Mouse (Mus musculus) intestine, embryonic 14.5 days (tissue): ENCODE data around the gene 2210011C24Rik. TPM values are rescaled to one million over a fixed set of nuclear protein-coding genes. Genes with fewer than 3 reads are reported as not detected.
A peak's percentile ranks its signal among the peaks of the same experiment; 100 is the strongest.

Experiments used
- ATAC-seq: fragments of 200-750 bp; cut with Nextera tagmentation; replicated peaks from 2 replicates; pipeline ENCODE4 v1.8.0; 2017; ENCODE audit warnings: low read depth, moderate number of reproducible peaks, moderate TSS enrichment, moderate library complexity; ENCODE audit not compliant: low FRiP score, low TSS enrichment
- DNase-seq: peaks from one replicate; pipeline ENCODE4 v3.0.0-alpha.2; 2018; ENCODE audit warnings: low spot score
- H3K27ac ChIP-seq: fragments of 300-500 bp; sonication (generic); 2 replicates; pipeline ENCODE4 v1.5.1; 2014; ENCODE audit warnings: low read depth, mild to moderate bottlenecking, control low read depth
- H3K27me3 ChIP-seq: fragments of 300-500 bp; sonication (generic); replicated peaks from 2 replicates; pipeline ENCODE4 v1.6.1; 2014; ENCODE audit warnings: low read length, control low read depth; ENCODE audit not compliant: control insufficient read depth, insufficient read depth
- H3K36me3 ChIP-seq: fragments of 300-500 bp; sonication (generic); 2 replicates; pipeline ENCODE4 v1.6.1; 2014; ENCODE audit warnings: low read length, control low read depth; ENCODE audit not compliant: control insufficient read depth, insufficient read depth
- H3K4me1 ChIP-seq: fragments of 300-500 bp; sonication (generic); replicated peaks from 2 replicates; pipeline ENCODE4 v1.6.1; 2014; ENCODE audit warnings: low read length, control low read depth, mixed read lengths; ENCODE audit not compliant: control insufficient read depth, insufficient read depth
- H3K4me2 ChIP-seq: fragments of 300-500 bp; sonication (generic); 2 replicates; pipeline ENCODE4 v1.6.1; 2014; ENCODE audit warnings: low read length
- H3K4me3 ChIP-seq: fragments of 300-500 bp; sonication (generic); 2 replicates; pipeline ENCODE4 v1.5.1; 2014; ENCODE audit warnings: low read depth, low read length, control low read depth, mixed read lengths
- H3K9ac ChIP-seq: fragments of 300-500 bp; sonication (generic); 2 replicates; pipeline ENCODE4 v1.6.1; 2014; ENCODE audit warnings: mild to moderate bottlenecking, low read length
- H3K9me3 ChIP-seq: fragments of 300-500 bp; sonication (generic); 2 replicates; pipeline ENCODE4 v1.6.1; 2016; ENCODE audit warnings: low read length, control low read depth; ENCODE audit not compliant: control insufficient read depth
- WGBS: fragments of 180-500 bp; shearing (Covaris S2); extraction: QIAGEN DNeasy Blood & Tissue Kit; methylation state at CpG from one replicate; pipeline ENCODE4 v1.1.7; 2014; 5-methylcytosine and 5-hydroxymethylcytosine counted together
- microRNA counts: library from miRNA; unstranded; fragments of <30 nt; microRNA quantifications from one replicate; lab custom pipeline; 2016
- microRNA-seq: library from miRNA; unstranded; fragments of <30 nt; microRNA quantifications from one replicate; pipeline ENCODE4, GENCODE M21; 2016
- polyA plus RNA-seq: library from polyadenylated mRNA; unstranded; fragments of >200 nt; fragmentation: Nextera tagmentation; extraction: Ambion mirVana; gene quantifications from 2 replicates; pipeline ENCODE4 v1.2.1, GENCODE M21; 2014

2210011C24Rik gene
- polyA plus RNA-seq, 1 experiment from 2014 or later = 1.6 TPM

DNA sequence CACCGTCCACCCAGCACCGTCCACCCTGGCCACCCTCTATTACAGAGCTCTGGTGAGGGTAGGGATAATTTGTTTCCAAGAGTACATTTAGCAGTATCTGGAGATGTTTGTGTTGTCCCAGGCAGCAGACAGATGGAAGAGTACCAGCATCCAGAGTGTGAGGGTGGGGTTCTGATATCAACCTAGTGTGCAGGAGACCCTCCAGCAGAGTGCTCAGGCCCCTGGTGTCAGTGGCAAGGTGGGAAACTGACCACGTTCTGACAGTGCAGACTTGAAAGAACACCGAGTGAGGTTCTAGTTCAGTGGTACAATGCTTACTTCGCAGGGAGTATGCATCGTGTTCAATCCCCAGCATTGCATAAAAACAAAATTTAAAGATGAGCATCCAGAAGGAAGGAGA is 40.3 kb downstream of the 2210011C24Rik start:
- WGBS = 80% methylated on average over 6 of the region's 6 CpGs
- no peak overlapping the region for H3K9ac ChIP-seq

DNA sequence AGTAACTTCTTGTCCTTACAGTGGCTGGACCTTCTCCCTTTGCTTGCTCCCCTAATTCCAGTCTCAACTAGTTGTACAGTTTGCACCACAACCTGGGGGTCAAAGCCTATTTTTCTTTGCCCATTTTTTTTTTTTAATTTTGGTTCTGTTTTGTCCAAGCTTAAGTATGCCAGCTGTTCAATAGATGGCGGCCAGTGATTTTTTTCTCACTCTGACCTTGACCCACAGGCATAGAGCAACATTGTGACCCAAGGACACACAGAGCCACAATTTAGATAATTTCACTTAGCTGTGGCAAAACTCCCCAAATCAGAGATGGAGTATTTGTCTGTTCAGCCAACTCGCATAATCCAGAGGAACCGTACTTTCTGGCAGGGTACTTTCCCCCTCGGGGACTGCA is 40.9 kb downstream of the 2210011C24Rik start:
- Histone ChIP-seq H3K27me3 (no peaks in the 10 kb centered on the region), H3K9me3 (no peaks in the 10 kb centered on the region), H3K27ac (no peak overlapping the region), H3K36me3 (peaks cover 32% of the 10 kb centered on the region), H3K9ac (no peak overlapping the region), H3K4me2 (no peak overlapping the region), H3K4me3 (no peak overlapping the region), H3K4me1 (peaks cover 14% of the 10 kb centered on the region)
- no peak for ATAC-seq
- 84% methylated on average over 4 of the region's 4 CpGs for WGBS
- DNase-seq = no peak

More for the DNA sequence above, 40.3 kb downstream of the 2210011C24Rik start:
- Histone ChIP-seq H3K36me3 (peaks cover 29% of the 10 kb centered on the region), H3K4me1 (peaks cover 15% of the 10 kb centered on the region), H3K4me2 (peak overlapping the region; percentile 80), H3K9me3 (no peaks in the 10 kb centered on the region), H3K4me3 (peak overlapping the region; percentile 87), H3K27ac (no peak overlapping the region), H3K27me3 (no peaks in the 10 kb centered on the region)
- DNase-seq = no peak
- no peak for ATAC-seq

DNA sequence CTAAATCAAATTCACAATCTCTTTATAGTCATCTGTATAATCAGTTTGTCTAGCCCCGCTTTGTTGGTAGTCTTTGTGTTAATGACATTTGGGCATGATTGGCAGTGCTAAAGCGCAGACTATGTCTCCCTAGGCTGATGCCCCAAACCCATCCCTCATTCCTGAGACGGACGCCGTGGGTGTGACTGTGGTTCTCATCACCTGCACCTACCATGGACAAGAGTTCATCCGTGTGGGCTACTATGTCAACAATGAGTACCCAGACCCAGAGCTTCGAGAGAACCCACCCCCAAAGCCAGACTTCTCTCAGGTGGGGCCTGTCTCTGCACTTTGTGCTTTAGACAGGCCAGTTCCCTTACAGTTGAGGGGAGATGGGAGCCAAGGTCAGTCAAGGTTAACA is 44.3 kb downstream of the 2210011C24Rik start:
- no peak for ATAC-seq
- Histone ChIP-seq H3K9me3 (no peaks in the 10 kb centered on the region), H3K36me3 (peaks cover 40% of the 10 kb centered on the region), H3K4me3 (no peak overlapping the region), H3K9ac (no peak overlapping the region), H3K4me1 (0 out of 2 replicates have a peak, but pooled peaks cover 4% of the 10 kb centered on the region), H3K4me2 (no peak overlapping the region), H3K27ac (no peak overlapping the region), H3K27me3 (no peaks in the 10 kb centered on the region)
- no peak for DNase-seq
- 87% methylated on average over 7 of the region's 7 CpGs for WGBS

DNA sequence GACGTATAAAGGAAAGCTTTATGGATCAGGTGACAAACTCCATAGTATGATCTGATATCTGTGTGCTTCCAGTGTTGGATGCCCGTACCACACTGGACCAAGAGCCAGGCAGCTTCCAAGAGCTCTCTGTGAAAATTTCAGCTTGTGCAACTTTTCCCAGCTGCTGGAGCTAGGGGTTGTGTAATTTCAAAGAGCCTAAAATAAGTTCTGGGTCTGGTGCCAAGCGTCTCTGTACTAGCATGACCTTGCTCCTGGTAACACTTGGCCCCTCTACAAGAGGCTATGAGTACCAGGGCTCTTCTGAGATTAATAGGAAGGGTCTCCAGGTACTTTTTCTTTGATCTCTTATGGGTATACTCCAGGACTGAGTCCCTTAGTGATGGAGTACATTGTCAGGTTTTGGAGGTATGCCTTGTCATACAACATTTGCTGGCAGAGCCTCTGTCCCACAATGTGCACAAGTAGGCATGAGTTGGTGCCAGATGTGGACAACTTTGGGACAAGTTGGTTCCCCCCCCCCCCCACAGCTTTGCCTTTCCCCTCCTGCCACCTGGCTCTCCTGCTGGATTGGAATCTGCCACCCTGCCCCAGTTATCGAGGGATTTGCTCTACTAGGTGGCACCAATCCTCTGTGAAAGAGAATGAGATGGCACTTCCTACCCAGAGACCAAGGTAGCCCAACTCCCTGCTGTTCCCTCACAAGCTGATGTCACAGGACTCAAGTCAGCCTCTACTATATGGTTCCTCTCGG is 47.8 kb downstream of the 2210011C24Rik start:
- H3K27ac ChIP-seq = no peak overlapping the region
- no peaks in the 10 kb centered on the region for H3K9me3 ChIP-seq
- H3K4me2 ChIP-seq = no peak overlapping the region
- no peaks in the 10 kb centered on the region for H3K27me3 ChIP-seq
- no peaks in the 10 kb centered on the region for H3K4me1 ChIP-seq
- no peak overlapping the region for H3K4me3 ChIP-seq
- no peak for ATAC-seq
- no peak for DNase-seq
- 89% methylated on average over 5 of the region's 5 CpGs for WGBS
- H3K9ac ChIP-seq = no peak overlapping the region
- peaks cover 32% of the 10 kb centered on the region for H3K36me3 ChIP-seq

MicroRNAs encoded within 50 kb of the gene (microRNA counts, 519-probe panel; counts per million panel counts)
- not detected for microRNA mmu-miR-1199 (lab: Ali Mortazavi, UCI)

Small RNA genes lying within 50 kb of the gene (microRNA-seq; reads per million reads assigned to microRNA genes)
- 2.3 reads per million, percentile 24 among the genes with 10 or more reads in this experiment for gene Mir1199
- 2.5 reads per million, percentile 25 among the genes with 10 or more reads in this experiment for gene Mir8111

Other genes starting within 250 kb of the 2210011C24Rik start
- 21.8 and 24.9 TPM in 2 replicates for gene Adgrl1, start 112.1 kb downstream of the 2210011C24Rik start, polyA plus RNA-seq
- 0.23 and 0.37 TPM in 2 replicates for gene Gm10644, start 57.0 kb downstream of the 2210011C24Rik start, polyA plus RNA-seq
- 64.8 and 70.9 TPM in 2 replicates for gene Asf1b, start 56.7 kb downstream of the 2210011C24Rik start, polyA plus RNA-seq
- 97.9 and 105 TPM in 2 replicates for gene Prkaca, start 39.2 kb downstream of the 2210011C24Rik start, polyA plus RNA-seq
- gene Samd1, start 14.5 kb downstream of the 2210011C24Rik start, polyA plus RNA-seq = 15.4 and 17.6 TPM in 2 replicates
- gene 1700067K01Rik, start 10.7 kb downstream of the 2210011C24Rik start, polyA plus RNA-seq = 0.39 and 0.66 TPM in 2 replicates
- 5.8 and 7.0 TPM in 2 replicates for gene Palm3, start 9.3 kb upstream of the 2210011C24Rik start, polyA plus RNA-seq
- 0.69 and 1.2 TPM in 2 replicates for gene Il27ra, start 30.4 kb upstream of the 2210011C24Rik start, polyA plus RNA-seq
- 0.40 and 0.41 TPM in 2 replicates for gene Rln3, start 32.8 kb upstream of the 2210011C24Rik start, polyA plus RNA-seq
- gene Gm10643, start 53.0 kb upstream of the 2210011C24Rik start, polyA plus RNA-seq = 1.5 and 1.9 TPM in 2 replicates
- gene Rfx1, start 54.7 kb upstream of the 2210011C24Rik start, polyA plus RNA-seq = 11.1 and 11.6 TPM in 2 replicates
- 10.8 and 11.7 TPM in 2 replicates for gene Dcaf15, start 92.6 kb upstream of the 2210011C24Rik start, polyA plus RNA-seq
- 0.46 and 0.49 TPM in 2 replicates for gene Podnl1, start 113.8 kb upstream of the 2210011C24Rik start, polyA plus RNA-seq
- gene Cc2d1a, start 135.8 kb upstream of the 2210011C24Rik start, polyA plus RNA-seq = 17.4 and 19.5 TPM in 2 replicates
- gene 4930432K21Rik, start 135.9 kb upstream of the 2210011C24Rik start, polyA plus RNA-seq = 0.48 and 0.92 TPM in 2 replicates
- gene Nanos3, start 173.0 kb upstream of the 2210011C24Rik start, polyA plus RNA-seq = 4.1 and 4.4 TPM in 2 replicates
- gene Zswim4, start 224.9 kb upstream of the 2210011C24Rik start, polyA plus RNA-seq = 10.9 and 11.5 TPM in 2 replicates
- gene D8Ertd738e, start 237.5 kb upstream of the 2210011C24Rik start, polyA plus RNA-seq = 377 and 380 TPM in 2 replicates
- gene Mri1, start 245.2 kb upstream of the 2210011C24Rik start, polyA plus RNA-seq = 79.7 and 90.6 TPM in 2 replicates